In the genomic region with DNA sequence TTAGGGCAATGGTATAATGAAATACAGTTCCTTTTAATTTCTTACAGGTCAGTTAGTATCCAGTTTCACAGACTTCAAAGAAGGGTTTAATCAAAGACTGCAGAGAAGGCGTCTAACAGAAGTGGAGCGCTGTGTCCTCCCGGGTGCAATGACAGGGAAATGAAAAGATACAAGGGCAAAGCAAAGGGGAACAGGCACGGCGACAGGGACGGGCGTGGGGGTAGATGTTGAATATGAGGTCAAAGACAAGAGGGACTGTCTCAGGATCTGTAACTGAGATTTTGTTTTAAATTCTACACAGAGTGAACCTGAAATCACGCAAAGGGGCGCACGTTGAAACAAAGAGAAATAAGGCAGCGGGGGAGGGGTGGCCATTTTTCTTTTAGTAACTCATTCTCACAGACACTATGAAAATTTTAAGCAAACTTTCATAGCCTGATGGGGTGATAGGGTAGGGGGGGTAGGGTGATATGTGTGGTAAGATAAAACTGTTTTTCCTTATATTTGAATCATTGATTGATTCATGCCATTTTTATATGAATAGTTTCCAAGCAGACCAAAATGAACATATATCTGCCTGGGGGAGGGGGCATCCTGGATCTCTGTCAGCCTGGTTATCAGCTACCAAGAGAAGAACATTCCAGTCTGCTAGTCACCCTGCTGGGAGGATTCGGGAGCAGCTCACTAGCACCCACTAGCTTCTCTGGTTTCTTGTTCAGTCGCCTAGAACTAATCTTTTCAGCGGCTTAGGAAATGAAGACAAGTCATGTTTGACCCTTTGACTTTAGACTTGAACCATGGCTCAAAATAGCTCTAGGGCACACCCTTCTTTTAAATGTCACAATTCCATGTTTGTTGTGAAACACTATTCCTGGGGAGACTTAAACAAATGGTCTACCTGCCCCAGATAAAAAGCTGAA, we compare ENCODE assay signal across 7 mouse cellular contexts.
A peak's percentile ranks its signal among the peaks of the same experiment; 100 is the strongest.
DNase-seq lines count a peak whose midpoint lies in the region; ATAC-seq lines count a peak whose summit lies in the region.

No protein-coding gene starts in this region.

- H3K4me1 ChIP-seq in heart, embryonic 13.5 days = peaks cover 22% of the 10 kb centered on the region
- H3K4me1 ChIP-seq in limb, embryonic 10.5 days = peaks cover 44% of the 10 kb centered on the region

- H3K4me3 ChIP-seq in heart, embryonic 13.5 days = peak overlapping the region; percentile 34
- H3K4me3 ChIP-seq in limb, embryonic 10.5 days = peak overlapping the region; percentile 45

- peak; percentile 20 for ATAC-seq in CD4-positive, CD25-positive, alpha-beta regulatory T cell, adult 4 months
- no peak for ATAC-seq in heart, embryonic 13.5 days (ENCODE audit: extremely low read depth, insufficient number of reproducible peaks, low FRiP score, low TSS enrichment)

- 0 out of 2 replicates have a peak overlapping the region, but pooled peaks have one; percentile 26 for H3K27ac ChIP-seq in heart, embryonic 13.5 days (replicated peaks)
- H3K27ac ChIP-seq in limb, embryonic 10.5 days = peak overlapping the region; percentile 86

- no peaks in the 10 kb centered on the region for H3K9me3 ChIP-seq in heart, embryonic 13.5 days
- no peaks in the 10 kb centered on the region for H3K9me3 ChIP-seq in limb, embryonic 10.5 days (replicated peaks)

- intact Hi-C loops in gastrocnemius, postnatal 14 days (cut with DNase I; ENCODE audit: low total_unique reads) = no loop called here

- H3K4me2 ChIP-seq in heart, embryonic 13.5 days = peak overlapping the region; percentile 62

- peak overlapping the region; percentile 55 for H3K9ac ChIP-seq in heart, embryonic 13.5 days

- H3K36me3 ChIP-seq in heart, embryonic 13.5 days = no peaks in the 10 kb centered on the region
- H3K36me3 ChIP-seq in limb, embryonic 10.5 days = no peaks in the 10 kb centered on the region

- DNase-seq in B cell, adult 2 months = peak; percentile 33 to 38
- DNase-seq in limb, embryonic 10.5 days (ENCODE audit: low spot score) = no peak
- no peak for DNase-seq in adipocyte (ENCODE audit: low spot score)
- no peak for DNase-seq in gastrocnemius, postnatal 14 days
- no peak for DNase-seq in right cerebral cortex, postnatal 25 days

- WGBS in heart, embryonic 13.5 days = 39% methylated on average over 14 of the region's 14 CpGs
- 44% methylated on average over 14 of the region's 14 CpGs for WGBS in limb, embryonic 10.5 days

- no peaks in the 10 kb centered on the region for H3K27me3 ChIP-seq in heart, embryonic 13.5 days (replicated peaks)
- H3K27me3 ChIP-seq in limb, embryonic 10.5 days (ENCODE audit: low read depth, poor library complexity, severe bottlenecking) = no peaks in the 10 kb centered on the region

Comparison
In these comparisons a context has a peak if more than half of its experiments do, and no peak if none do; other contexts are left out.
1. DNase-seq: peak in B cell, adult 2 months (2 of 2); none in limb, embryonic 10.5 days (single experiment), adipocyte (single experiment), gastrocnemius, postnatal 14 days (single experiment) and right cerebral cortex, postnatal 25 days (single experiment).